Mouse (Mus musculus): ENCODE data around the gene Dnmt3a.

The Dnmt3a gene

GRCm38 (mm10) chr12:3805852-3806251 is at the start of gene Dnmt3a:
TSS of gene Dnmt3a (plus strand) at chr12:3806007.
- DNase-seq, result peak; percentile 94

- no peak for DNase-seq
Observed at GRCm38 (mm10) chr12:3756216-3756615, 49.6 kb upstream of the Dnmt3a start.

- DNase-seq, result no peak
Observed at GRCm38 (mm10) chr12:3758127-3758526, 47.7 kb upstream of the Dnmt3a start.

- DNase-seq, result peak; percentile 98
Observed at GRCm38 (mm10) chr12:3759419-3759818, 46.4 kb upstream of the Dnmt3a start.

GRCm38 (mm10) chr12:3760876-3761590 is 44.8 kb upstream of the Dnmt3a start:
- no peak for DNase-seq

GRCm38 (mm10) chr12:3761591-3762295 is 44.1 kb upstream of the Dnmt3a start:
- no peak for DNase-seq

GRCm38 (mm10) chr12:3764191-3764804 is 41.5 kb upstream of the Dnmt3a start:
- peak; percentile 93 for DNase-seq

GRCm38 (mm10) chr12:3767360-3767759 is 38.4 kb upstream of the Dnmt3a start:
- no peak for DNase-seq

GRCm38 (mm10) chr12:3768391-3768790 is 37.4 kb upstream of the Dnmt3a start:
- no peak for DNase-seq

- DNase-seq, result no peak
Observed at GRCm38 (mm10) chr12:3770546-3770945, 35.3 kb upstream of the Dnmt3a start.

- no peak for DNase-seq
Observed at GRCm38 (mm10) chr12:3771080-3771479, 34.7 kb upstream of the Dnmt3a start.

GRCm38 (mm10) chr12:3773643-3774042 is 32.2 kb upstream of the Dnmt3a start:
- DNase-seq, result no peak

- DNase-seq, result no peak
Observed at GRCm38 (mm10) chr12:3776015-3776414, 29.8 kb upstream of the Dnmt3a start.

- no peak for DNase-seq
Observed at GRCm38 (mm10) chr12:3777682-3778081, 28.1 kb upstream of the Dnmt3a start.

- DNase-seq, result no peak
Observed at GRCm38 (mm10) chr12:3778286-3778685, 27.5 kb upstream of the Dnmt3a start.

GRCm38 (mm10) chr12:3779639-3780038 is 26.2 kb upstream of the Dnmt3a start:
- no peak for DNase-seq

- DNase-seq, result peak; percentile 99
Observed at GRCm38 (mm10) chr12:3780405-3780891, 25.4 kb upstream of the Dnmt3a start.

GRCm38 (mm10) chr12:3780931-3781471 is 24.8 kb upstream of the Dnmt3a start:
- DNase-seq, result no peak

- peak; percentile 100 for DNase-seq
Observed at GRCm38 (mm10) chr12:3781482-3781881, 24.3 kb upstream of the Dnmt3a start.

- DNase-seq, result peak; percentile 78
Observed at GRCm38 (mm10) chr12:3783196-3783825, 22.5 kb upstream of the Dnmt3a start.

- DNase-seq, result peak; percentile 82
Observed at GRCm38 (mm10) chr12:3784258-3784657, 21.5 kb upstream of the Dnmt3a start.

GRCm38 (mm10) chr12:3784729-3785128 is 21.1 kb upstream of the Dnmt3a start:
- DNase-seq, result no peak

GRCm38 (mm10) chr12:3787041-3787440 is 18.8 kb upstream of the Dnmt3a start:
- DNase-seq, result no peak

Measured in heart, adult 11 months (tissue).